Mouse (Mus musculus) v-Abl transformed pro-B cells (cell line): ENCODE results near the gene Csrnp2.

ENCODE experiments used
- in situ Hi-C, 2 experiments: fragments of 400-800 bp; cut with MboI; formaldehyde crosslinking; loops; one replicate each; pipeline ENCODE4 v1.15.1; 2025; ENCODE audit not compliant: unreplicated experiment in 2 of 2

The Csrnp2 gene

GRCm38 (mm10) chr15:100448572-100448971 is 46.7 kb downstream of the Csrnp2 start:
- in situ Hi-C loops: loop anchor here (10.0 kb wide), 2 partner anchors 54 to 64 kb away; no protein-coding TSS in a partner anchor

GRCm38 (mm10) chr15:100446887-100447286 is 48.4 kb downstream of the Csrnp2 start:
- in situ Hi-C loops: loop anchor here (10.0 kb wide), 2 partner anchors 52 to 62 kb away; no protein-coding TSS in a partner anchor

GRCm38 (mm10) chr15:100443126-100443922 is 52.0 kb downstream of the Csrnp2 start:
- in situ Hi-C loops: loop anchor here (10.0 kb wide), 2 partner anchors 49 to 59 kb away; no protein-coding TSS in a partner anchor

- in situ Hi-C loops: no loop called here
Measured at GRCm38 (mm10) chr15:100436518-100436917, 58.8 kb downstream of the Csrnp2 start.

GRCm38 (mm10) chr15:100436112-100436511 is 59.2 kb downstream of the Csrnp2 start:
- in situ Hi-C loops: no loop called here

GRCm38 (mm10) chr15:100433234-100433633 is 62.1 kb downstream of the Csrnp2 start:
- in situ Hi-C loops: no loop called here

- in situ Hi-C loops: no loop called here
Measured at GRCm38 (mm10) chr15:100429959-100430565, 65.2 kb downstream of the Csrnp2 start.
